Mouse (Mus musculus) kidney, embryonic 15.5 days (tissue): Measurements from ENCODE around the gene Aff3. TPM values are rescaled to one million over a fixed set of nuclear protein-coding genes. Genes with fewer than 3 reads are reported as not detected.

Experiments used
- ATAC-seq: fragments of 200-750 bp; cut with Nextera tagmentation; replicated peaks from 2 replicates; pipeline ENCODE4 v1.8.0; 2017; ENCODE audit warnings: moderate TSS enrichment; ENCODE audit not compliant: low FRiP score
- H3K27ac ChIP-seq: fragments of 300-500 bp; sonication (generic); 2 replicates; pipeline ENCODE4 v1.5.1; 2015; ENCODE audit warnings: mild to moderate bottlenecking, inconsistent platforms
- H3K27me3 ChIP-seq: fragments of 300-500 bp; sonication (generic); 2 replicates; pipeline ENCODE4 v1.6.1; 2015; ENCODE audit warnings: inconsistent platforms
- H3K36me3 ChIP-seq: fragments of 300-500 bp; sonication (generic); 2 replicates; pipeline ENCODE4 v1.6.1; 2015; ENCODE audit warnings: inconsistent platforms
- H3K4me1 ChIP-seq: fragments of 300-500 bp; sonication (generic); 2 replicates; pipeline ENCODE4 v1.6.1; 2015; ENCODE audit warnings: inconsistent platforms
- H3K4me2 ChIP-seq: fragments of 300-500 bp; sonication (generic); 2 replicates; pipeline ENCODE4 v1.6.1; 2015; ENCODE audit warnings: moderate library complexity, mild to moderate bottlenecking, inconsistent platforms
- H3K4me3 ChIP-seq: fragments of 300-500 bp; sonication (generic); replicated peaks from 2 replicates; pipeline ENCODE4 v1.5.1; 2015; ENCODE audit warnings: mild to moderate bottlenecking, inconsistent platforms
- H3K9ac ChIP-seq: fragments of 300-500 bp; sonication (generic); 2 replicates; pipeline ENCODE4 v1.6.1; 2015; ENCODE audit warnings: mild to moderate bottlenecking, inconsistent platforms
- H3K9me3 ChIP-seq: fragments of 300-500 bp; sonication (generic); replicated peaks from 2 replicates; pipeline ENCODE4 v1.6.1; 2016; ENCODE audit warnings: inconsistent platforms
- WGBS: fragments of 180-500 bp; shearing (Covaris S2); methylation state at CpG from one replicate; pipeline ENCODE4 v1.1.7; 2015; ENCODE audit warnings: mixed read lengths; 5-methylcytosine and 5-hydroxymethylcytosine counted together
- polyA plus RNA-seq: library from polyadenylated mRNA; unstranded; fragments of >200 nt; fragmentation: Nextera tagmentation; extraction: Ambion mirVana; gene quantifications from 2 replicates; pipeline ENCODE4 v1.2.1, GENCODE M21; 2015

Gene Aff3
- polyA plus RNA-seq, 1 experiment from 2014 or later, result 7.5 TPM

GRCm38 (mm10) chr1:38626739-38627661 is 37.8 kb downstream of the Aff3 start:
- peaks cover 21% of the 10 kb centered on the region for H3K27me3 ChIP-seq
- WGBS, result 1% methylated on average over 92 of the region's 133 CpGs
- H3K9ac ChIP-seq, result peak overlapping the region; percentile 82
- H3K4me2 ChIP-seq, result peak overlapping the region; percentile 96
- H3K9me3 ChIP-seq, result no peaks in the 10 kb centered on the region
- H3K36me3 ChIP-seq, result no peaks in the 10 kb centered on the region
- peak; percentile 82 for ATAC-seq
- peak overlapping the region; percentile 97 for H3K27ac ChIP-seq
- peaks cover 36% of the 10 kb centered on the region for H3K4me1 ChIP-seq
- peak overlapping the region; percentile 85 for H3K4me3 ChIP-seq

- Histone ChIP-seq H3K4me2 (peak overlapping the region; percentile 96), H3K27ac (peak overlapping the region; percentile 97; the same call in 1 of the 2 replicates), H3K9me3 (no peaks in the 10 kb centered on the region), H3K4me1 (peaks cover 36% of the 10 kb centered on the region), H3K4me3 (peak overlapping the region; percentile 85), H3K36me3 (no peaks in the 10 kb centered on the region), H3K9ac (peak overlapping the region; percentile 82), H3K27me3 (peaks cover 19% of the 10 kb centered on the region)
- 1% methylated on average over 10 of the region's 10 CpGs for WGBS
- ATAC-seq, result peak; percentile 30
Observed at GRCm38 (mm10) chr1:38626388-38626738, 38.4 kb downstream of the Aff3 start.

GRCm38 (mm10) chr1:38621840-38622239 is 42.9 kb downstream of the Aff3 start:
- Histone ChIP-seq H3K9ac (no peak overlapping the region), H3K36me3 (0 out of 2 replicates have a peak, but pooled peaks cover 7% of the 10 kb centered on the region), H3K27me3 (no peaks in the 10 kb centered on the region), H3K9me3 (no peaks in the 10 kb centered on the region), H3K4me2 (no peak overlapping the region), H3K27ac (no peak overlapping the region), H3K4me1 (peaks cover 19% of the 10 kb centered on the region), H3K4me3 (no peak overlapping the region)
- ATAC-seq, result no peak
- 60% methylated on average over 4 of the region's 4 CpGs for WGBS

GRCm38 (mm10) chr1:38620401-38620800 is 44.4 kb downstream of the Aff3 start:
- Histone ChIP-seq H3K9ac (no peak overlapping the region), H3K4me1 (0 out of 2 replicates have a peak, but pooled peaks cover 8% of the 10 kb centered on the region), H3K9me3 (no peaks in the 10 kb centered on the region), H3K27ac (no peak overlapping the region), H3K27me3 (no peaks in the 10 kb centered on the region), H3K4me2 (no peak overlapping the region), H3K36me3 (0 out of 2 replicates have a peak, but pooled peaks cover 7% of the 10 kb centered on the region), H3K4me3 (no peak overlapping the region)
- ATAC-seq, result no peak
- WGBS, result 93% methylated on average over 6 of the region's 6 CpGs

GRCm38 (mm10) chr1:38606741-38607140 is 58.0 kb downstream of the Aff3 start:
- H3K9ac ChIP-seq, result no peak overlapping the region
- no peak overlapping the region for H3K4me3 ChIP-seq
- 44% methylated on average over 4 of the region's 4 CpGs for WGBS
- H3K4me1 ChIP-seq, result peaks cover 24% of the 10 kb centered on the region
- H3K9me3 ChIP-seq, result no peaks in the 10 kb centered on the region
- no peaks in the 10 kb centered on the region for H3K27me3 ChIP-seq
- H3K27ac ChIP-seq, result no peak overlapping the region
- H3K36me3 ChIP-seq, result no peaks in the 10 kb centered on the region
- ATAC-seq, result no peak
- no peak overlapping the region for H3K4me2 ChIP-seq

- H3K4me3 ChIP-seq, result no peak overlapping the region
- no peak overlapping the region for H3K4me2 ChIP-seq
- H3K27me3 ChIP-seq, result no peaks in the 10 kb centered on the region
- no peaks in the 10 kb centered on the region for H3K36me3 ChIP-seq
- peaks cover 34% of the 10 kb centered on the region for H3K4me1 ChIP-seq
- no peaks in the 10 kb centered on the region for H3K9me3 ChIP-seq
- no peak for ATAC-seq
- WGBS, result 89% methylated on average over 4 of the region's 4 CpGs
- no peak overlapping the region for H3K27ac ChIP-seq
- no peak overlapping the region for H3K9ac ChIP-seq
Observed at GRCm38 (mm10) chr1:38605426-38605825, 59.3 kb downstream of the Aff3 start.

- no peak for ATAC-seq
- 80% methylated on average over 7 of the region's 7 CpGs for WGBS
- Histone ChIP-seq H3K9me3 (no peaks in the 10 kb centered on the region), H3K4me2 (no peak overlapping the region), H3K9ac (no peak overlapping the region), H3K27me3 (no peaks in the 10 kb centered on the region), H3K4me3 (no peak overlapping the region), H3K27ac (no peak overlapping the region), H3K4me1 (peaks cover 34% of the 10 kb centered on the region), H3K36me3 (no peaks in the 10 kb centered on the region)
Observed at GRCm38 (mm10) chr1:38604611-38605010, 60.1 kb downstream of the Aff3 start.

GRCm38 (mm10) chr1:38601802-38602508 is 62.8 kb downstream of the Aff3 start:
- WGBS, result 63% methylated on average over 11 of the region's 11 CpGs
- H3K4me1 ChIP-seq, result peaks cover 24% of the 10 kb centered on the region
- no peak for ATAC-seq

GRCm38 (mm10) chr1:38595311-38595710 is 69.4 kb downstream of the Aff3 start:
- H3K4me3 ChIP-seq, result no peak overlapping the region
- ATAC-seq, result no peak
- no peaks in the 10 kb centered on the region for H3K9me3 ChIP-seq
- H3K9ac ChIP-seq, result no peak overlapping the region
- no peaks in the 10 kb centered on the region for H3K36me3 ChIP-seq
- H3K4me1 ChIP-seq, result peaks cover 10% of the 10 kb centered on the region
- H3K27ac ChIP-seq, result no peak overlapping the region
- H3K27me3 ChIP-seq, result no peaks in the 10 kb centered on the region
- no peak overlapping the region for H3K4me2 ChIP-seq
- WGBS, result 66% methylated on average over 3 of the region's 3 CpGs

More at GRCm38 (mm10) chr1:38601802-38602508, 62.8 kb downstream of the Aff3 start:
- Histone ChIP-seq H3K27ac (0 out of 2 replicates have a peak overlapping the region, but pooled peaks have one; percentile 14), H3K9me3 (no peaks in the 10 kb centered on the region), H3K4me2 (no peak overlapping the region), H3K4me3 (no peak overlapping the region), H3K27me3 (no peaks in the 10 kb centered on the region), H3K9ac (no peak overlapping the region), H3K36me3 (no peaks in the 10 kb centered on the region)

- peaks cover 10% of the 10 kb centered on the region for H3K4me1 ChIP-seq
- H3K27me3 ChIP-seq, result no peaks in the 10 kb centered on the region
- no peak overlapping the region for H3K27ac ChIP-seq
- H3K9me3 ChIP-seq, result no peaks in the 10 kb centered on the region
- no peak for ATAC-seq
- H3K4me2 ChIP-seq, result no peak overlapping the region
- H3K4me3 ChIP-seq, result no peak overlapping the region
- H3K36me3 ChIP-seq, result no peaks in the 10 kb centered on the region
- no peak overlapping the region for H3K9ac ChIP-seq
- WGBS, result 41% methylated on average over 5 of the region's 5 CpGs
Observed at GRCm38 (mm10) chr1:38594766-38595165, 70.0 kb downstream of the Aff3 start.

GRCm38 (mm10) chr1:38591194-38591593 is 73.6 kb downstream of the Aff3 start:
- no peak overlapping the region for H3K4me3 ChIP-seq
- H3K36me3 ChIP-seq, result no peaks in the 10 kb centered on the region
- H3K4me1 ChIP-seq, result peaks cover 13% of the 10 kb centered on the region
- no peak overlapping the region for H3K27ac ChIP-seq
- H3K4me2 ChIP-seq, result no peak overlapping the region
- no peaks in the 10 kb centered on the region for H3K27me3 ChIP-seq
- no peak for ATAC-seq
- H3K9me3 ChIP-seq, result no peaks in the 10 kb centered on the region
- WGBS, result 71% methylated on average over 8 of the region's 8 CpGs
- no peak overlapping the region for H3K9ac ChIP-seq

- WGBS, result 71% methylated on average over 6 of the region's 6 CpGs
- Histone ChIP-seq H3K4me2 (no peak overlapping the region), H3K9ac (no peak overlapping the region), H3K9me3 (no peaks in the 10 kb centered on the region), H3K27ac (no peak overlapping the region), H3K4me1 (0 out of 2 replicates have a peak, but pooled peaks cover 3% of the 10 kb centered on the region), H3K27me3 (no peaks in the 10 kb centered on the region), H3K4me3 (no peak overlapping the region), H3K36me3 (no peaks in the 10 kb centered on the region)
- ATAC-seq, result no peak
Observed at GRCm38 (mm10) chr1:38588741-38589140, 76.0 kb downstream of the Aff3 start.
